Mouse (Mus musculus): ENCODE results near the gene Shc2. TPM values are rescaled to one million over a fixed set of nuclear protein-coding genes. Genes with fewer than 3 reads are reported as not detected.

Gene Shc2
- 7.1 and 7.7 TPM in 2 replicates for polyA plus RNA-seq (2014; fragmentation: Nextera tagmentation; extraction: Ambion mirVana)

GRCm38 (mm10) chr10:79637128-79638110 lies at the start of gene Shc2:
Shc2 (minus strand) TSS chr10:79637918.
- H3K36me3 ChIP-seq (ENCODE audit: control insufficient read depth, insufficient read depth, low read length), result no peaks in the 10 kb centered on the region
- peak within 1 kb of the TSS; percentile 94 for H3K4me2 ChIP-seq (replicated peaks; ENCODE audit: low read depth, low read length)
- H3K27ac ChIP-seq (ENCODE audit: low read length), result peak within 1 kb of the TSS; percentile 67
- under 1% methylated on average over 98 of the region's 116 CpGs for WGBS
- no peaks in the 10 kb centered on the region for H3K9me3 ChIP-seq (ENCODE audit: control insufficient read depth, low read depth, low read length)
- no peaks in the 10 kb centered on the region for H3K27me3 ChIP-seq (ENCODE audit: control insufficient read depth, insufficient read depth, low read length)
- H3K9ac ChIP-seq (replicated peaks; ENCODE audit: low read depth, low read length), result peak within 1 kb of the TSS; percentile 60
- peaks cover 11% of the 10 kb centered on the region; the same call in 1 of the 2 replicates for H3K4me1 ChIP-seq (ENCODE audit: control insufficient read depth, insufficient read depth, low read length)
- peak; percentile 70 for ATAC-seq (ENCODE audit: insufficient number of reproducible peaks, insufficient read depth, low FRiP score, low read depth)
- peak within 1 kb of the TSS; percentile 73 for H3K4me3 ChIP-seq (ENCODE audit: low read depth, low read length)

GRCm38 (mm10) chr10:79687513-79687912 lies 49.8 kb upstream of the Shc2 start:
- Histone ChIP-seq H3K9ac (replicated peaks; ENCODE audit: low read depth, low read length) (no peak overlapping the region), H3K27me3 (ENCODE audit: control insufficient read depth, insufficient read depth, low read length) (no peaks in the 10 kb centered on the region), H3K36me3 (ENCODE audit: control insufficient read depth, insufficient read depth, low read length) (peaks cover 52% of the 10 kb centered on the region), H3K27ac (ENCODE audit: low read length) (no peak overlapping the region), H3K4me1 (ENCODE audit: control insufficient read depth, insufficient read depth, low read length) (peaks cover 13% of the 10 kb centered on the region; the same call in 1 of the 2 replicates), H3K9me3 (ENCODE audit: control insufficient read depth, low read depth, low read length) (peaks cover 2% of the 10 kb centered on the region; the same call in 1 of the 2 replicates), H3K4me2 (replicated peaks; ENCODE audit: low read depth, low read length) (no peak overlapping the region), H3K4me3 (ENCODE audit: low read depth, low read length) (no peak overlapping the region)
- 94% methylated on average over 6 of the region's 6 CpGs for WGBS
- no peak for ATAC-seq (ENCODE audit: insufficient number of reproducible peaks, insufficient read depth, low FRiP score, low read depth)

GRCm38 (mm10) chr10:79686691-79687090 lies 49.0 kb upstream of the Shc2 start:
- no peak overlapping the region for H3K9ac ChIP-seq (replicated peaks; ENCODE audit: low read depth, low read length)
- H3K4me2 ChIP-seq (replicated peaks; ENCODE audit: low read depth, low read length), result no peak overlapping the region
- WGBS, result 93% methylated on average over 1 of the region's 1 CpGs
- no peaks in the 10 kb centered on the region for H3K27me3 ChIP-seq (ENCODE audit: control insufficient read depth, insufficient read depth, low read length)
- peaks cover 52% of the 10 kb centered on the region for H3K36me3 ChIP-seq (ENCODE audit: control insufficient read depth, insufficient read depth, low read length)
- H3K4me3 ChIP-seq (ENCODE audit: low read depth, low read length), result no peak overlapping the region
- H3K27ac ChIP-seq (ENCODE audit: low read length), result no peak overlapping the region
- no peaks in the 10 kb centered on the region for H3K9me3 ChIP-seq (ENCODE audit: control insufficient read depth, low read depth, low read length)
- no peak for ATAC-seq (ENCODE audit: insufficient number of reproducible peaks, insufficient read depth, low FRiP score, low read depth)
- H3K4me1 ChIP-seq (ENCODE audit: control insufficient read depth, insufficient read depth, low read length), result peaks cover 13% of the 10 kb centered on the region; the same call in 1 of the 2 replicates

GRCm38 (mm10) chr10:79686219-79686618 lies 48.5 kb upstream of the Shc2 start:
- no peaks in the 10 kb centered on the region for H3K9me3 ChIP-seq (ENCODE audit: control insufficient read depth, low read depth, low read length)
- H3K9ac ChIP-seq (replicated peaks; ENCODE audit: low read depth, low read length), result no peak overlapping the region
- H3K36me3 ChIP-seq (ENCODE audit: control insufficient read depth, insufficient read depth, low read length), result peaks cover 52% of the 10 kb centered on the region
- peaks cover 13% of the 10 kb centered on the region; the same call in 1 of the 2 replicates for H3K4me1 ChIP-seq (ENCODE audit: control insufficient read depth, insufficient read depth, low read length)
- H3K27me3 ChIP-seq (ENCODE audit: control insufficient read depth, insufficient read depth, low read length), result no peaks in the 10 kb centered on the region
- no peak overlapping the region for H3K4me3 ChIP-seq (ENCODE audit: low read depth, low read length)
- H3K4me2 ChIP-seq (replicated peaks; ENCODE audit: low read depth, low read length), result no peak overlapping the region
- no peak for ATAC-seq (ENCODE audit: insufficient number of reproducible peaks, insufficient read depth, low FRiP score, low read depth)
- H3K27ac ChIP-seq (ENCODE audit: low read length), result no peak overlapping the region
- WGBS, result 85% methylated on average over 2 of the region's 2 CpGs

GRCm38 (mm10) chr10:79684770-79685600 lies 47.3 kb upstream of the Shc2 start:
- Histone ChIP-seq H3K9ac (replicated peaks; ENCODE audit: low read depth, low read length) (no peak overlapping the region), H3K4me1 (ENCODE audit: control insufficient read depth, insufficient read depth, low read length) (peaks cover 18% of the 10 kb centered on the region; the same call in 1 of the 2 replicates), H3K4me3 (ENCODE audit: low read depth, low read length) (no peak overlapping the region), H3K9me3 (ENCODE audit: control insufficient read depth, low read depth, low read length) (no peaks in the 10 kb centered on the region), H3K36me3 (ENCODE audit: control insufficient read depth, insufficient read depth, low read length) (peaks cover 52% of the 10 kb centered on the region), H3K4me2 (replicated peaks; ENCODE audit: low read depth, low read length) (no peak overlapping the region), H3K27ac (ENCODE audit: low read length) (no peak overlapping the region), H3K27me3 (ENCODE audit: control insufficient read depth, insufficient read depth, low read length) (no peaks in the 10 kb centered on the region)
- 92% methylated on average over 25 of the region's 25 CpGs for WGBS
- ATAC-seq (ENCODE audit: insufficient number of reproducible peaks, insufficient read depth, low FRiP score, low read depth), result no peak

GRCm38 (mm10) chr10:79683726-79684640 lies 46.3 kb upstream of the Shc2 start:
- ATAC-seq (ENCODE audit: insufficient number of reproducible peaks, insufficient read depth, low FRiP score, low read depth), result no peak
- Histone ChIP-seq H3K4me1 (ENCODE audit: control insufficient read depth, insufficient read depth, low read length) (peaks cover 18% of the 10 kb centered on the region; the same call in 1 of the 2 replicates), H3K9me3 (ENCODE audit: control insufficient read depth, low read depth, low read length) (no peaks in the 10 kb centered on the region), H3K9ac (replicated peaks; ENCODE audit: low read depth, low read length) (no peak overlapping the region; the same call in 1 of the 2 replicates), H3K4me2 (replicated peaks; ENCODE audit: low read depth, low read length) (peak overlapping the region; percentile 90; the same call in 1 of the 2 replicates), H3K4me3 (ENCODE audit: low read depth, low read length) (peak overlapping the region; percentile 68; the same call in 1 of the 2 replicates), H3K36me3 (ENCODE audit: control insufficient read depth, insufficient read depth, low read length) (peaks cover 48% of the 10 kb centered on the region), H3K27ac (ENCODE audit: low read length) (no peak overlapping the region), H3K27me3 (ENCODE audit: control insufficient read depth, insufficient read depth, low read length) (no peaks in the 10 kb centered on the region)
- 84% methylated on average over 6 of the region's 6 CpGs for whole genome bisulfite sequencing

GRCm38 (mm10) chr10:79682916-79683582 lies 45.3 kb upstream of the Shc2 start:
- peak overlapping the region; percentile 68 for H3K4me3 ChIP-seq (ENCODE audit: low read depth, low read length)
- H3K36me3 ChIP-seq (ENCODE audit: control insufficient read depth, insufficient read depth, low read length), result peaks cover 39% of the 10 kb centered on the region
- no peaks in the 10 kb centered on the region for H3K27me3 ChIP-seq (ENCODE audit: control insufficient read depth, insufficient read depth, low read length)
- no peak for ATAC-seq (ENCODE audit: insufficient number of reproducible peaks, insufficient read depth, low FRiP score, low read depth)
- no peaks in the 10 kb centered on the region for H3K9me3 ChIP-seq (ENCODE audit: control insufficient read depth, low read depth, low read length)
- WGBS, result 6% methylated on average over 10 of the region's 10 CpGs
- peak overlapping the region; percentile 90 for H3K4me2 ChIP-seq (replicated peaks; ENCODE audit: low read depth, low read length)
- H3K27ac ChIP-seq (ENCODE audit: low read length), result peak overlapping the region; percentile 75; the same call in 1 of the 2 replicates
- H3K4me1 ChIP-seq (ENCODE audit: control insufficient read depth, insufficient read depth, low read length), result peaks cover 18% of the 10 kb centered on the region; the same call in 1 of the 2 replicates
- H3K9ac ChIP-seq (replicated peaks; ENCODE audit: low read depth, low read length), result peak overlapping the region; percentile 85

Data from stomach, embryonic 14.5 days (tissue).